Mouse (Mus musculus): Measurements from ENCODE around the gene Dclk2. TPM values are rescaled to one million over a fixed set of nuclear protein-coding genes. Genes with fewer than 3 reads are reported as not detected.

Dclk2 gene
- polyA plus RNA-seq, 1 experiment = 3.5 TPM

DNA sequence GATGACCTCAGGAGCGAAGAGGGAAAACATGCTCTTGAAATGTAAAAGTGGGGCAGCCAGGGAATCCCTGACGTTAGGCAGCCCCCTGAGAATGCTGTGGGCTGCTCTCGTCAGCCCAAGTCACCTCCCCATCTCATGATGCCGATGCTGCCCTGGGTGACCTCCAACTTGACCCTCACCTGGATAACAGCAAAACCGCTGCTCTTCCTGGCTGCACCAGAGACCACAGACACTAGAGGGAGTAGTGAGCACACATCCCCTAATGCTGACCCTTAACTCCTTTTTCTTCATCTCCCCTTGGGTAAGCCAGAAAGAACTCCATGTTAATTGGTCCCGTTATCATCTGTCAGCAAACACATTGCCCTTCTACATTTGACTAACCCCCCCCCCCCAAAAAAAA lies 123.9 kb downstream of the Dclk2 start:
- 54% methylated on average over 6 of the region's 6 CpGs for WGBS
- DNase-seq = no peak
- H3K4me3 ChIP-seq (replicated peaks; ENCODE audit: extremely low read depth, low read depth, low read length) = no peak overlapping the region
- peak; percentile 68 for TF ChIP-seq CTCF (IDR thresholded peaks at IDR 0.05; ENCODE audit: insufficient read depth, low read length)
- TF ChIP-seq POLR2A (IDR thresholded peaks at IDR 0.05; ENCODE audit: borderline replicate concordance, extremely low read depth, low read depth, low read length) = no peak
- H3K4me1 ChIP-seq (ENCODE audit: control insufficient read depth, insufficient read depth, low read length) = peaks cover 5% of the 10 kb centered on the region

GRCm38 (mm10) chr3:86793720-86794191 lies 126.9 kb downstream of the Dclk2 start:
- TF ChIP-seq POLR2A (IDR thresholded peaks at IDR 0.05; ENCODE audit: borderline replicate concordance, extremely low read depth, low read depth, low read length) (no peak), CTCF (IDR thresholded peaks at IDR 0.05; ENCODE audit: insufficient read depth, low read length) (no peak)
- 32% methylated on average over 1 of the region's 1 CpGs for WGBS
- Histone ChIP-seq H3K4me3 (replicated peaks; ENCODE audit: extremely low read depth, low read depth, low read length) (no peak overlapping the region), H3K4me1 (ENCODE audit: control insufficient read depth, insufficient read depth, low read length) (peaks cover 12% of the 10 kb centered on the region)
- no peak for DNase-seq

DNA sequence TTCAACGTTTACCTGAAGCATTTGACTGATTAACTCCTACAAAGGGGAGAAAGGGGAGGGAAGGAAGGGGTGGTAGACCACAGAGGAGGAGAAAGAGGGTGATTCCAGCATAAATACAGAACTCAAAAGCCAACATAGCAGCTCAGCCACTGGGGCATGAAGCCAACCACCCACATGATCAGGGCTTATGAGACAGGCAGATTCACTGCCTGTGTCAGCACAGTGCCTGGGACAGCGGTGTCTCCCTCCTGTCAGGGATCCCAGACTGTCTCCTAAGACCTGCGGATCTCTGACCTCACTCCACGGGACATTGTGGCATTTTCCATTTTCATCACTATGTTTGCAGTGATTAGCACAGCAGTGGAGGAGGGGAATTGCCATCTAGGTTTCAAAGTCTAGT lies 127.4 kb downstream of the Dclk2 start:
- H3K4me1 ChIP-seq (ENCODE audit: control insufficient read depth, insufficient read depth, low read length) = peaks cover 12% of the 10 kb centered on the region
- WGBS = 32% methylated on average over 4 of the region's 4 CpGs
- DNase-seq = no peak
- TF ChIP-seq POLR2A (IDR thresholded peaks at IDR 0.05; ENCODE audit: borderline replicate concordance, extremely low read depth, low read depth, low read length) (no peak), CTCF (IDR thresholded peaks at IDR 0.05; ENCODE audit: insufficient read depth, low read length) (no peak)
- no peak overlapping the region for H3K4me3 ChIP-seq (replicated peaks; ENCODE audit: extremely low read depth, low read depth, low read length)

- no peak for DNase-seq
- Histone ChIP-seq H3K4me3 (replicated peaks; ENCODE audit: extremely low read depth, low read depth, low read length) (no peak overlapping the region), H3K4me1 (ENCODE audit: control insufficient read depth, insufficient read depth, low read length) (peaks cover 12% of the 10 kb centered on the region)
- TF ChIP-seq POLR2A (IDR thresholded peaks at IDR 0.05; ENCODE audit: borderline replicate concordance, extremely low read depth, low read depth, low read length) (no peak), CTCF (IDR thresholded peaks at IDR 0.05; ENCODE audit: insufficient read depth, low read length) (no peak)
- 69% methylated on average over 5 of the region's 5 CpGs for WGBS
Observed at GRCm38 (mm10) chr3:86789752-86790151, 130.9 kb downstream of the Dclk2 start.

DNA sequence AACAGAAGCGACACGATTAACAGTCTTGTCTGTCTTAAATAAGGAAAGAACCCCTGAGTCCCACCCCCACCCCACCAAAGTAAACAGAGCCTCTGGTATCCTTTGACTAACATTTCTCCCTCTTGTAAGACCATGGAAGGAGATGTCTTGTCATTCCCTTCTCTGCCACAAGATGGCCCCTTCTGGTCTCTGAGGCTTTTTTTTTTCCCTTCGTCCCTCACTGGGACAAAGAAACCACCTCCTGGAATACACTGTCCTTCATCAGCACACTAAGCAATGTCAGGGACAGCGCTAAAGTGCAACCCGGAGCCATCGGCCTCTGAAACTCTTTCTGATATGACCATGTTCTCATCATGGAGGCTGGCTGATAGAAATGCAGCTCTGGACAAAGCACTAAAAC lies 131.9 kb downstream of the Dclk2 start:
- no peak overlapping the region for H3K4me3 ChIP-seq (replicated peaks; ENCODE audit: extremely low read depth, low read depth, low read length)
- TF ChIP-seq CTCF (IDR thresholded peaks at IDR 0.05; ENCODE audit: insufficient read depth, low read length) = no peak
- TF ChIP-seq POLR2A (IDR thresholded peaks at IDR 0.05; ENCODE audit: borderline replicate concordance, extremely low read depth, low read depth, low read length) = no peak
- WGBS = 20% methylated on average over 6 of the region's 6 CpGs
- H3K4me1 ChIP-seq (ENCODE audit: control insufficient read depth, insufficient read depth, low read length) = peaks cover 12% of the 10 kb centered on the region
- peak; percentile 34 for DNase-seq

DNA sequence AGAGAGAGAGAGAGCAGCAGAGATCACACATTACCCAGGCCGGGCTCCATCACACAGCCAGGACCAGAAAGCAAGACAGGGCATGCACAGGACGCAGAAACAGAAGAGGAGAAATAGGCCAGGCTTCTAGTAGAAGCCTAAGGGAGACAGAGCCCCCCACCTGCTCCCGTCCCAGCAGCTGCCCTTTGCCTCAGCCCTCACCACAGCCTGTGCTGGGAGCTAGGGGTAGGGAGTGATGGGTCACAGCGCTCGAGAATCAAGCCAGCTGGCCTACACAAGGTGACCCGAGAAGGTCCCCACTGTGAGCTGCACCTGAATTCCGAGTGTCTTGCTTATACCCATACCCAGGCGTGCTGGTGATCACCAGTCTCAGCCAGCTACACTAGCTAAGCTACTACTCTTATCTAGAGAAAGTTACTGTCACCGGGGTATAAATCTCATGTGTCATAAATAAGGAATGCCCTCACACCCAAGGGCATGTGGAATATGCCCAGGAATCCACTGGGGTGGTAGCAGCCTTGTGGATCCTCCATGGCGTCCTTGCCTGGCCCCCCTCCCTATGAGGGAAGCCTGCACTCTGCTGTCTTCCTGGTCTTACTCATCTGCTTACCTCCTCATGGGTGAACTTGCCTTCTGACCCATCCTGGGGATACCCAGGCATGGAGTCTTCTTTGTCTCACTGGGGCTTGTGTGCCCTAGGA lies 133.1 kb downstream of the Dclk2 start:
- WGBS = 78% methylated on average over 10 of the region's 10 CpGs
- DNase-seq = no peak
- no peak overlapping the region for H3K4me3 ChIP-seq (replicated peaks; ENCODE audit: extremely low read depth, low read depth, low read length)
- peaks cover 7% of the 10 kb centered on the region; the same call in 1 of the 2 replicates for H3K4me1 ChIP-seq (ENCODE audit: control insufficient read depth, insufficient read depth, low read length)
- no peak for TF ChIP-seq CTCF (IDR thresholded peaks at IDR 0.05; ENCODE audit: insufficient read depth, low read length)
- TF ChIP-seq POLR2A (IDR thresholded peaks at IDR 0.05; ENCODE audit: borderline replicate concordance, extremely low read depth, low read depth, low read length) = no peak

DNA sequence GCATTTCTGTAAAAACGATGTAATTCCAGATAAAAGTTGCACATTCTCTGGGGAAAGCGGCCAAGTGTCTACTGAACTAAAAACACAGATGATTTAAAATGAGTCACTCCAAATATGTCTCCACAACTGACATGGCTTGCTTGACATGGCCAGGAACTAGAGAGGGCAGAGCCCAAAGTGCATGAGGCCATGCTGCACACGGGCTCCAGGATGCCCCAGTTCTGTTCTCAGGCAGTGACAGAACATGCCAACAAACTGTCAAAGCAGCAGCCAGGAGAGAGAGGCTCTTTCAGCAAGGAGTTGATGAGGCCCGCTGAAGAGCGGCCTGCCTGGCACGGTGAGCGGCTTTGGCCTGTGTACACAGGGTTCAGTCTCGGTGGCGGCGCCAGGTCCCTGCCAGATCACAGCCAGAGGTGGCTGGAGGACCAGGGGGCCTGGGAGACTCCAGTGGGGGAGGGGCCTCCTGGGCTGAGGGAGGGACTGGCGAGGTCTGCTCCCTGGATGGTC lies 133.8 kb downstream of the Dclk2 start:
- Histone ChIP-seq H3K4me1 (ENCODE audit: control insufficient read depth, insufficient read depth, low read length) (peaks cover 7% of the 10 kb centered on the region), H3K4me3 (replicated peaks; ENCODE audit: extremely low read depth, low read depth, low read length) (no peak overlapping the region)
- WGBS = 57% methylated on average over 11 of the region's 11 CpGs
- TF ChIP-seq CTCF (IDR thresholded peaks at IDR 0.05; ENCODE audit: insufficient read depth, low read length) = no peak
- no peak for TF ChIP-seq POLR2A (IDR thresholded peaks at IDR 0.05; ENCODE audit: borderline replicate concordance, extremely low read depth, low read depth, low read length)
- DNase-seq = peak; percentile 20

- TF ChIP-seq CTCF (IDR thresholded peaks at IDR 0.05; ENCODE audit: insufficient read depth, low read length) = no peak
- TF ChIP-seq POLR2A (IDR thresholded peaks at IDR 0.05; ENCODE audit: borderline replicate concordance, extremely low read depth, low read depth, low read length) = no peak
- no peak overlapping the region for H3K4me3 ChIP-seq (replicated peaks; ENCODE audit: extremely low read depth, low read depth, low read length)
- peaks cover 7% of the 10 kb centered on the region for H3K4me1 ChIP-seq (ENCODE audit: control insufficient read depth, insufficient read depth, low read length)
- WGBS = 67% methylated on average over 12 of the region's 12 CpGs
- DNase-seq = no peak
Observed at GRCm38 (mm10) chr3:86786280-86786679, 134.4 kb downstream of the Dclk2 start.

- TF ChIP-seq CTCF (IDR thresholded peaks at IDR 0.05; ENCODE audit: insufficient read depth, low read length) (no peak), POLR2A (IDR thresholded peaks at IDR 0.05; ENCODE audit: borderline replicate concordance, extremely low read depth, low read depth, low read length) (no peak)
- peaks cover 7% of the 10 kb centered on the region for H3K4me1 ChIP-seq (ENCODE audit: control insufficient read depth, insufficient read depth, low read length)
Observed at GRCm38 (mm10) chr3:86784930-86785329, 135.7 kb downstream of the Dclk2 start.

DNA sequence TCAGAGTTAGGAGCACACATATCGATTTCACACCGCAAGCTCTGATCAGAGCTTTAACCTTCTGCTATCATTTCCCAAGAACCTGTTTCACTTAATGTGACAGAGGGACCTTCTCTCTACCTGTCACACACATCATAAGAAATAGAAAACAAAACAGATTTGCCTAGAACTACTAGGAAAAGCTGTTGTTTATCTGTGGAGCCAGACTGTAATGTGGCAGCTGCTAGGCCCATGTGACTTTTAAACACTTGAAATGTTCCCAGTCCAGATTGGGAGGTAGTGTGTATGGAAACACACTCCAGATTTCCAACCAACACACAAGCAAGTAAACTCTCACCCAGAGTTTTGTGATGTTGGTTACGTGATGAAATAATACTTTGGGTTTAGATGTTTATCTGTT lies 136.6 kb downstream of the Dclk2 start:
- DNase-seq = no peak
- Histone ChIP-seq H3K4me1 (ENCODE audit: control insufficient read depth, insufficient read depth, low read length) (peaks cover 3% of the 10 kb centered on the region), H3K4me3 (replicated peaks; ENCODE audit: extremely low read depth, low read depth, low read length) (no peak overlapping the region)
- 87% methylated on average over 3 of the region's 3 CpGs for WGBS
- TF ChIP-seq POLR2A (IDR thresholded peaks at IDR 0.05; ENCODE audit: borderline replicate concordance, extremely low read depth, low read depth, low read length) (no peak), CTCF (IDR thresholded peaks at IDR 0.05; ENCODE audit: insufficient read depth, low read length) (no peak)

More at GRCm38 (mm10) chr3:86784930-86785329, 135.7 kb downstream of the Dclk2 start:
- WGBS = 69% methylated on average over 11 of the region's 11 CpGs
- DNase-seq = no peak
- no peak overlapping the region for H3K4me3 ChIP-seq (replicated peaks; ENCODE audit: extremely low read depth, low read depth, low read length)
